Mouse (Mus musculus): ENCODE measurements around the gene Nyap1.
"Not testable (repeated sequence)": the region's sequence is repeated elsewhere in the genome, so short reads cannot be mapped to it uniquely, and the experiment has no call there.

The Nyap1 gene

GRCm38 (mm10) chr5:137742048-137742447 lies 641 bp upstream of the Nyap1 start:
- no peak for DNase-seq (ENCODE audit: low read depth, low spot score)
- Histone ChIP-seq H3K36me3 (ENCODE audit: control insufficient read depth, insufficient read depth, low read length, poor library complexity, severe bottlenecking) (no peaks in the 10 kb centered on the region), H3K27me3 (ENCODE audit: control insufficient read depth, insufficient read depth, low read length, poor library complexity, severe bottlenecking) (no peaks in the 10 kb centered on the region)

GRCm38 (mm10) chr5:137740506-137740905 lies 901 bp downstream of the Nyap1 start:
- Histone ChIP-seq H3K36me3 (ENCODE audit: control insufficient read depth, insufficient read depth, low read length, poor library complexity, severe bottlenecking) (no peaks in the 10 kb centered on the region), H3K27me3 (ENCODE audit: control insufficient read depth, insufficient read depth, low read length, poor library complexity, severe bottlenecking) (no peaks in the 10 kb centered on the region)
- DNase-seq (ENCODE audit: low read depth, low spot score), result no peak

- no peak for DNase-seq (ENCODE audit: low read depth, low spot score)
- Histone ChIP-seq H3K27me3 (ENCODE audit: control insufficient read depth, insufficient read depth, low read length, poor library complexity, severe bottlenecking) (no peaks in the 10 kb centered on the region), H3K36me3 (ENCODE audit: control insufficient read depth, insufficient read depth, low read length, poor library complexity, severe bottlenecking) (no peaks in the 10 kb centered on the region)
These were observed 1.9 kb downstream of the Nyap1 start for GRCm38 (mm10) chr5:137739471-137739870.

- Histone ChIP-seq H3K27me3 (ENCODE audit: control insufficient read depth, insufficient read depth, low read length, poor library complexity, severe bottlenecking) (no peaks in the 10 kb centered on the region), H3K36me3 (ENCODE audit: control insufficient read depth, insufficient read depth, low read length, poor library complexity, severe bottlenecking) (no peaks in the 10 kb centered on the region)
- DNase-seq (ENCODE audit: low read depth, low spot score), result no peak
These were observed 2.9 kb downstream of the Nyap1 start for GRCm38 (mm10) chr5:137738516-137738915.

- Histone ChIP-seq H3K36me3 (ENCODE audit: control insufficient read depth, insufficient read depth, low read length, poor library complexity, severe bottlenecking) (no peaks in the 10 kb centered on the region), H3K27me3 (ENCODE audit: control insufficient read depth, insufficient read depth, low read length, poor library complexity, severe bottlenecking) (no peaks in the 10 kb centered on the region)
- DNase-seq (ENCODE audit: low read depth, low spot score), result no peak
These were observed 3.9 kb downstream of the Nyap1 start for GRCm38 (mm10) chr5:137737400-137737940.

- Histone ChIP-seq H3K27me3 (ENCODE audit: control insufficient read depth, insufficient read depth, low read length, poor library complexity, severe bottlenecking) (no peaks in the 10 kb centered on the region), H3K36me3 (ENCODE audit: control insufficient read depth, insufficient read depth, low read length, poor library complexity, severe bottlenecking) (no peaks in the 10 kb centered on the region)
- DNase-seq (ENCODE audit: low read depth, low spot score), result no peak
These were observed 6.9 kb downstream of the Nyap1 start for GRCm38 (mm10) chr5:137734289-137735061.

GRCm38 (mm10) chr5:137733638-137734288 lies 7.6 kb downstream of the Nyap1 start:
- no peak for DNase-seq (ENCODE audit: low read depth, low spot score)
- H3K36me3 ChIP-seq (ENCODE audit: control insufficient read depth, insufficient read depth, low read length, poor library complexity, severe bottlenecking), result no peaks in the 10 kb centered on the region
- H3K27me3 ChIP-seq (ENCODE audit: control insufficient read depth, insufficient read depth, low read length, poor library complexity, severe bottlenecking), result no peaks in the 10 kb centered on the region

GRCm38 (mm10) chr5:137726767-137727166 lies 14.6 kb downstream of the Nyap1 start:
- Histone ChIP-seq H3K36me3 (ENCODE audit: control insufficient read depth, insufficient read depth, low read length, poor library complexity, severe bottlenecking) (no peaks in the 10 kb centered on the region), H3K27me3 (ENCODE audit: control insufficient read depth, insufficient read depth, low read length, poor library complexity, severe bottlenecking) (no peaks in the 10 kb centered on the region)
- no peak for DNase-seq (ENCODE audit: low read depth, low spot score)

GRCm38 (mm10) chr5:137723840-137724239 lies 17.6 kb downstream of the Nyap1 start:
- DNase-seq (ENCODE audit: low read depth, low spot score), result peak; percentile 66
- H3K36me3 ChIP-seq (ENCODE audit: control insufficient read depth, insufficient read depth, low read length, poor library complexity, severe bottlenecking), result no peaks in the 10 kb centered on the region
- H3K27me3 ChIP-seq (ENCODE audit: control insufficient read depth, insufficient read depth, low read length, poor library complexity, severe bottlenecking), result no peaks in the 10 kb centered on the region

- DNase-seq (ENCODE audit: low read depth, low spot score), result peak; percentile 36
- H3K36me3 ChIP-seq (ENCODE audit: control insufficient read depth, insufficient read depth, low read length, poor library complexity, severe bottlenecking); H3K27me3 ChIP-seq (ENCODE audit: control insufficient read depth, insufficient read depth, low read length, poor library complexity, severe bottlenecking): not testable (repeated sequence)
These were observed 20.7 kb downstream of the Nyap1 start for GRCm38 (mm10) chr5:137720558-137721164.

GRCm38 (mm10) chr5:137719088-137719487 lies 22.3 kb downstream of the Nyap1 start:
- Histone ChIP-seq H3K27me3 (ENCODE audit: control insufficient read depth, insufficient read depth, low read length, poor library complexity, severe bottlenecking) (no peaks in the 10 kb centered on the region), H3K36me3 (ENCODE audit: control insufficient read depth, insufficient read depth, low read length, poor library complexity, severe bottlenecking) (no peaks in the 10 kb centered on the region)
- DNase-seq (ENCODE audit: low read depth, low spot score), result no peak

GRCm38 (mm10) chr5:137718020-137718790 lies 23.2 kb downstream of the Nyap1 start:
- peak; percentile 72 for DNase-seq (ENCODE audit: low read depth, low spot score)
- Histone ChIP-seq H3K27me3 (ENCODE audit: control insufficient read depth, insufficient read depth, low read length, poor library complexity, severe bottlenecking) (no peaks in the 10 kb centered on the region), H3K36me3 (ENCODE audit: control insufficient read depth, insufficient read depth, low read length, poor library complexity, severe bottlenecking) (no peaks in the 10 kb centered on the region)

GRCm38 (mm10) chr5:137715685-137716084 lies 25.7 kb downstream of the Nyap1 start:
- H3K36me3 ChIP-seq (ENCODE audit: control insufficient read depth, insufficient read depth, low read length, poor library complexity, severe bottlenecking), result no peaks in the 10 kb centered on the region
- no peak for DNase-seq (ENCODE audit: low read depth, low spot score)
- H3K27me3 ChIP-seq (ENCODE audit: control insufficient read depth, insufficient read depth, low read length, poor library complexity, severe bottlenecking), result no peaks in the 10 kb centered on the region

- H3K27me3 ChIP-seq (ENCODE audit: control insufficient read depth, insufficient read depth, low read length, poor library complexity, severe bottlenecking), result no peaks in the 10 kb centered on the region
- no peak for DNase-seq (ENCODE audit: low read depth, low spot score)
- H3K36me3 ChIP-seq (ENCODE audit: control insufficient read depth, insufficient read depth, low read length, poor library complexity, severe bottlenecking), result no peaks in the 10 kb centered on the region
These were observed 28.0 kb downstream of the Nyap1 start for GRCm38 (mm10) chr5:137713454-137713853.
